Mouse (Mus musculus) mature B cell (primary cell): ENCODE data around the gene Psmd13.
"Not testable (repeated sequence)": the region's sequence is repeated elsewhere in the genome, so short reads cannot be mapped to it uniquely, and the experiment has no call there.

Experiments
- in situ Hi-C: fragments of 300-500 bp; cut with MboI; formaldehyde crosslinking; loops from 2 replicates; pipeline ENCODE4 v1.14.3; 2019

Gene Psmd13

GRCm38 (mm10) chr7:140855860-140856784 is 25.6 kb upstream of the Psmd13 start, which contains the start of gene Gm45785:
Gene Gm45785, minus strand, starts transcription at chr7:140856331.
- in situ Hi-C loops = no loop called here

- in situ Hi-C loops = no loop called here
Measured at GRCm38 (mm10) chr7:140856785-140857549, 24.8 kb upstream of the Psmd13 start, which contains the start of gene Ric8a. Gene Ric8a, plus strand, starts transcription at chr7:140856957.

GRCm38 (mm10) chr7:140857550-140858505 is 23.9 kb upstream of the Psmd13 start, which contains the start of gene Bet1l:
Gene Bet1l, minus strand, starts transcription at chr7:140857577.
- in situ Hi-C loops = no loop called here

GRCm38 (mm10) chr7:140858746-140859145 is 23.0 kb upstream of the Psmd13 start:
- in situ Hi-C loops = no loop called here

GRCm38 (mm10) chr7:140859997-140860396 is 21.8 kb upstream of the Psmd13 start:
- in situ Hi-C loops = no loop called here

GRCm38 (mm10) chr7:140860728-140861127 is 21.0 kb upstream of the Psmd13 start:
- in situ Hi-C loops = no loop called here

DNA sequence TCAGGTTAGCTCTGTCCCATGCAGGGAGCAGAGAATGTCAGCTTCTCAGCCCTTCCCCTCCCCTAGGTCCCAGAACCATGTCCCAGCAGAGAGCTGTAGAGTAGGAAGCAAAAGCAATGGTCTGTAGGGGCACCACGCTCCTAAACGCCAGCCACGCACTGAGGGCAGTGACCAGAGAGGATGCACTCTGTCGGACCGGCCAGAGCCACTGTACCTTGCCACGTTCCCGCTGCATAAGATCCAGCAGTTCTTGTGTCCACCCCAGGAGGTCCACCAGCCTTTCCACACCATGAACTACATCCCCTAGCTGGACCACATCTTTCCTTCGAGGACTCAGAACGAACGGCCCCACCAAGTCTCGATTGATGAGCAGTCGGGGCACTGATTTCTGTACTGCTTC is 17.0 kb upstream of the Psmd13 start:
- in situ Hi-C loops = no loop called here

GRCm38 (mm10) chr7:140874224-140874623 is 7.5 kb upstream of the Psmd13 start:
- in situ Hi-C loops = no loop called here

- in situ Hi-C loops = no loop called here
Measured at GRCm38 (mm10) chr7:140877364-140877763, 4.4 kb upstream of the Psmd13 start.

- in situ Hi-C loops = no loop called here
Measured at GRCm38 (mm10) chr7:140879355-140879754, 2.4 kb upstream of the Psmd13 start.

DNA sequence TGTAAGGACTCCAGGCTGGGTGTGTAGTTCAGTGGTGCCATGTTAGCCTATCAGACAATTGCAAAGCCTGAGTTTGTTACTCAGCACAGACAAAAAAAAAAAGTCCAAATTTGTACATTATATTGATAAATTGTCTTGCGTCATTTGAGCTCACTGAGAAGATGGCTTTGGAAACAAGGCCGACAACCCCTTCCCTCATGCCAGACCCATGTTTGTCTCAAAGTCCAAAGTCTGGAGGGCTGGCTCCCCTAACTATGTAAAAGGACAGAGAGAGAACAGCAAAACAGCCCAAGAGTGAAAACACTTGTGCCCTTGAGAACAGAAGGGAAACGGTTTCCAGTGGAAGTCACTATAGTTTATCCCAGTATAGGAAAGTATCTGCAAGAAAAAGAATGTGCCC is 1.3 kb upstream of the Psmd13 start:
- in situ Hi-C loops = no loop called here

GRCm38 (mm10) chr7:140880865-140881515 is 778 bp upstream of the Psmd13 start:
- in situ Hi-C loops = no loop called here

DNA sequence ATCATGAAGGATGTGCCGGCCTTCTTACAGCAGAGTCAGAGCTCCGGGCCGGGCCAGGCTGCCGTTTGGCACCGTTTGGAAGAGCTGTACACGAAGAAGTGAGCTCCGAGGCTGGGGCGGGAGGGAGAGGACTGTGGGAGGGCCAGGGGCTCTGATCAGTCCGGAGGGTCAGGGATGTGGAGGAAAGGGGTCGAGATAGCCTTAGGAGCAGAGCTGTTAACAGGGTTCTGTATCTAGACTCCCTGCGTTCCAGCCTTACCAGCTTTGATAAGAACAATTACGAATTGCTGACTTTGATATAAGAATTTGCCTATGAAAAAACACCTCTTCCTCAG is 668 bp downstream of the Psmd13 start:
- in situ Hi-C loops = no loop called here

- in situ Hi-C loops = not testable (repeated sequence)
Measured at GRCm38 (mm10) chr7:140890636-140891035, 8.9 kb downstream of the Psmd13 start.

GRCm38 (mm10) chr7:140894031-140894430 is 12.3 kb downstream of the Psmd13 start:
- in situ Hi-C loops = no loop called here

GRCm38 (mm10) chr7:140894611-140895010 is 12.8 kb downstream of the Psmd13 start:
- in situ Hi-C loops = no loop called here

GRCm38 (mm10) chr7:140897863-140898262 is 16.1 kb downstream of the Psmd13 start:
- in situ Hi-C loops = no loop called here

DNA sequence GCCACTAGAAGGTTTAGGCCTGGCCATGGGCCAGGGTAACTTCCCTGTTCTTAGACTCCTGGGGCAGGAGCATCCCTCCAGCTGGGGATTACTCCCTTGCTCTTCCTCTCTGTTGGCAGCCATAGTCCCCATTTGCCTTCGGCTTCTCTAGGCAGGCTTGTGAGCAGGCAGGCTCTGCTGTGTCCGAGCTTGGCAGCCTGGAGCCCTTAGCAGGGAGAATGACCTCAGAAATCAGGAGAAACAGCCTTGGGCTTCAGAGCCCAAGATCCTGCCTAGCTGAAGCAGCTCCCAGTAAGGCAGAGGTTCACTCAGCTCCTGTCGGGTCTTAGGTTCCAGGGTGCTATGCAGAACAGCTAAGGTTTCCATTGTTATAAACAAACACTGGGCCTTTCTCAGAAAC is 17.4 kb downstream of the Psmd13 start:
- in situ Hi-C loops = no loop called here

DNA sequence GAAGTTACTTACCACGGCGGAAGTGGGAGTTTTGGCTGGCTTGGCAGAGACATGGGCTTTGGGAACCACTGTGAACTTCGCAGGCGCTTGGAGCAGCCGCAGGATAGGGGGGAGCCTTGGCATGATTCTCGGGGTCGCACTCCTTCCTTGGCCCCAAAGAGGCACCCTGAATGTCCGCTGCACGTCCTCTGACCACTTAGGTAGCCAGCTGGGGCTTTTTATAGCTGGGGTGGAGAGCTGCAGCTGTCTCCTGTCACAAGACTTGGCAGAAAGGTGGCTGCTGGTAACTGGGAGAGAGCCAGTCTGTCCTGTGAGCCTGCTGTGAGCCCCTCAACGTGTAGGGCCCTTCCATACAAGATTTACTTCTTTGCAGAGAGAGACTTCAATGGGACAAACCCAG is 18.5 kb downstream of the Psmd13 start, which contains the start of gene Cox8b:
Gene Cox8b (minus strand): TSS at position 227 of the 400 bp plus-strand sequence.
- in situ Hi-C loops = loop anchor here (5.0 kb wide), 2 partner anchors 53 to 147 kb away; partner anchors contain the start of genes Odf3 and Scgb1c1

GRCm38 (mm10) chr7:140902036-140902875 is 20.5 kb downstream of the Psmd13 start:
- in situ Hi-C loops = loop anchor here (5.0 kb wide), 2 partner anchors 55 to 145 kb away; partner anchors contain the start of genes Odf3 and Scgb1c1
